Mouse (Mus musculus): ENCODE measurements around the gene Sae1.
"Not testable (repeated sequence)": the region's sequence is repeated elsewhere in the genome, so short reads cannot be mapped to it uniquely, and the experiment has no call there.

Sae1 gene

GRCm38 (mm10) chr7:16402968-16403948 lies 15.7 kb upstream of the Sae1 start:
- ATAC-seq (ENCODE audit: low TSS enrichment), result no peak

GRCm38 (mm10) chr7:16402449-16402848 lies 14.8 kb upstream of the Sae1 start:
- no peak for ATAC-seq (ENCODE audit: low TSS enrichment)

- no peak for ATAC-seq (ENCODE audit: low TSS enrichment)
Observed at GRCm38 (mm10) chr7:16401991-16402431, 14.4 kb upstream of the Sae1 start.

- ATAC-seq (ENCODE audit: low TSS enrichment), result 0 out of 2 replicates have a peak, but pooled peaks have one; percentile 8
Observed at GRCm38 (mm10) chr7:16400689-16401611, 13.3 kb upstream of the Sae1 start, which contains the start of gene Zc3h4. TSS of gene Zc3h4 (plus strand) at chr7:16400910.

GRCm38 (mm10) chr7:16399820-16400688 lies 12.4 kb upstream of the Sae1 start:
- peak; percentile 73 for ATAC-seq (ENCODE audit: low TSS enrichment)

GRCm38 (mm10) chr7:16399098-16399819 lies 11.7 kb upstream of the Sae1 start:
- peak; percentile 70 for ATAC-seq (ENCODE audit: low TSS enrichment)

GRCm38 (mm10) chr7:16398387-16399050 lies 10.9 kb upstream of the Sae1 start:
- ATAC-seq (ENCODE audit: low TSS enrichment), result no peak

GRCm38 (mm10) chr7:16397465-16397864 lies 9.9 kb upstream of the Sae1 start:
- no peak for ATAC-seq (ENCODE audit: low TSS enrichment)

- ATAC-seq (ENCODE audit: low TSS enrichment), result no peak
Observed at GRCm38 (mm10) chr7:16395944-16396343, 8.3 kb upstream of the Sae1 start.

GRCm38 (mm10) chr7:16392923-16393322 lies 5.3 kb upstream of the Sae1 start:
- ATAC-seq (ENCODE audit: low TSS enrichment), result no peak

- ATAC-seq (ENCODE audit: low TSS enrichment), result not testable (repeated sequence)
Observed at GRCm38 (mm10) chr7:16389942-16390341, 2.3 kb upstream of the Sae1 start.

GRCm38 (mm10) chr7:16376505-16376904 lies 11.1 kb downstream of the Sae1 start:
- peak; percentile 59; the same call in 1 of the 2 replicates for ATAC-seq (ENCODE audit: low TSS enrichment)

- ATAC-seq (ENCODE audit: low TSS enrichment), result no peak
Observed at GRCm38 (mm10) chr7:16374989-16375388, 12.6 kb downstream of the Sae1 start.

- ATAC-seq (ENCODE audit: low TSS enrichment), result peak; percentile 59; the same call in 1 of the 2 replicates
Observed at GRCm38 (mm10) chr7:16373719-16374118, 13.9 kb downstream of the Sae1 start.

- no peak for ATAC-seq (ENCODE audit: low TSS enrichment)
Observed at GRCm38 (mm10) chr7:16370596-16370995, 17.0 kb downstream of the Sae1 start.

GRCm38 (mm10) chr7:16368835-16369234 lies 18.8 kb downstream of the Sae1 start:
- no peak for ATAC-seq (ENCODE audit: low TSS enrichment)

GRCm38 (mm10) chr7:16366669-16367068 lies 20.9 kb downstream of the Sae1 start:
- ATAC-seq (ENCODE audit: low TSS enrichment), result no peak

GRCm38 (mm10) chr7:16366133-16366646 lies 21.4 kb downstream of the Sae1 start:
- no peak for ATAC-seq (ENCODE audit: low TSS enrichment)

GRCm38 (mm10) chr7:16364901-16365500 lies 22.6 kb downstream of the Sae1 start:
- no peak for ATAC-seq (ENCODE audit: low TSS enrichment)

Data from frontal cortex, adult (tissue).